Mouse (Mus musculus): ENCODE measurements around the gene Cnksr1.

- TF ChIP-seq MAX (IDR thresholded peaks at IDR 0.05; ENCODE audit: low read depth), result no peak
- no peak for TF ChIP-seq MYOD1 (IDR thresholded peaks at IDR 0.05; ENCODE audit: control insufficient read depth in 1 of 3, insufficient read length in 2 of 3, low read depth in 2 of 3)
- no peak for TF ChIP-seq MYOG (IDR thresholded peaks at IDR 0.05; ENCODE audit: control insufficient read depth in 1 of 3, insufficient read depth in 1 of 3, insufficient read length in 2 of 3, low read depth in 2 of 3)
- TF ChIP-seq POLR2A (IDR thresholded peaks at IDR 0.05; ENCODE audit: insufficient read length, low read depth), result no peak
- no peak for TF ChIP-seq TCF12 (IDR thresholded peaks at IDR 0.05; ENCODE audit: insufficient read depth, poor library complexity, severe bottlenecking)
- no peak for TF ChIP-seq USF1 (IDR thresholded peaks at IDR 0.05; ENCODE audit: low read depth)
- TF ChIP-seq TCF3 (IDR thresholded peaks at IDR 0.05; ENCODE audit: insufficient read length, low read depth), result no peak
- no peak for TF ChIP-seq POLR2AphosphoS2 (IDR thresholded peaks at IDR 0.05; ENCODE audit: insufficient read length, low read depth)
- TF ChIP-seq CEBPB (IDR thresholded peaks at IDR 0.05; ENCODE audit: insufficient read depth, poor library complexity, severe bottlenecking), result no peak
- no peak for TF ChIP-seq E2F4 (IDR thresholded peaks at IDR 0.05; ENCODE audit: insufficient read depth)
These were observed 18.4 kb upstream of the Cnksr1 start for GRCm38 (mm10) chr4:134256407-134257197.
